Mouse (Mus musculus): Measurements from ENCODE around the gene Kctd20. TPM values are rescaled to one million over a fixed set of nuclear protein-coding genes. Genes with fewer than 3 reads are reported as not detected.

Kctd20 gene
- total and polyA plus RNA-seq, 3 experiments, result 23.8 to 55.8 (median 55.7) TPM

DNA sequence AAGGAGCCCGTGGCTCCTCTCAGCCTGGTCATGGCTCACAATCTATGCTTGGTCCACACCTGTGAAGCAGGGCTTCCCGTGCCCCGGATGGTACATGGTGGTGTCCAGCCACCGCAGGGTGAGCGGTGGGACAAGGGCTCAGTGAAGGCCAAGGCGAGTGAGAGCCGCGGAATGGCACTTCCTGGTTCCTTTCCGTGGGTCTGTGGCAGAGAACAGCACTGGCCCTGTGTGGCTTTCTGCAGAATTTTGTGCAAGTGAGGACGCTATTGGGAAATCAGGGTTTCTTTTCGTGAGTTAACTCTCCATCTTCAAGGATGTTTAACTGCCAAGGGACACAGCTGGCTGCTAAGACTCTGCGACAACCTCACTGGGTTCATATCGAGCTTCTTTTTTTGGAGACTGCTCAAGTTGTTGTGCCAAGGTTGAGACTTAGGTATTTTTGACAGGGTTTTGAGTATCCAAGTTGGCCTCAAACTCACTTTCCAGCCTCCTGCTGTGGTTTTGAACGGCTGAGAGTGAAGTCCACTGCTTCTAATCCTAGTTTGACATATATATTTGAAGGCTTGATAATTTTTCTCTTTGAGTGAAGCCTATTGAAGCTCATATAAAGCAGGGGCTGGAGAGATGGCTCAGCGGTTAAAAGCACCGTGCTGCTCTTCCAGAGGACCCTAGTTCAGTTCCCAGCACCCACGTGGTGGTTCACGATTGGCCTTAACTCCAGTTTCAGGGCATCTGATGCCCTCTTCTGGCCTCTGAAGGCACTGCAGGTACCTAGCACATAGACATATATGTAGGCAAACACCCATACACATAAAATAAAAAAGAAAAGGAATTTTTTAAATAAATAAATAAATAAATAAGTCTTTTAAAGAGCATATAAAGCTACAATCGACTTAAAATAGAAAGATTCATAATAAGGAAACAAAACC is 4.5 kb upstream of the Kctd20 start:
- no peak overlapping the region for H3K4me3 ChIP-seq
- DNase-seq, result no peak
- no peak overlapping the region for H3K27ac ChIP-seq
- H3K36me3 ChIP-seq (ENCODE audit: control insufficient read depth, insufficient read depth, low read length), result no peaks in the 10 kb centered on the region
- peaks cover 3% of the 10 kb centered on the region; the same call in 1 of the 2 replicates for H3K4me1 ChIP-seq (ENCODE audit: control insufficient read depth, insufficient read depth, low read length)
- WGBS, result 87% methylated on average over 19 of the region's 19 CpGs
- no peak overlapping the region for H3K9ac ChIP-seq (ENCODE audit: low read depth, low read length)
- intact Hi-C loops (cut with DNase I), result no loop called here
- no peaks in the 10 kb centered on the region for H3K79me2 ChIP-seq (replicated peaks; ENCODE audit: control insufficient read depth, insufficient read depth, low read length)
- TF ChIP-seq EP300 (IDR thresholded peaks at IDR 0.05; ENCODE audit: insufficient read depth, low read depth, low read length), result no peak
- peak; percentile 39 for TF ChIP-seq CTCF (IDR thresholded peaks at IDR 0.05)
- no peak for TF ChIP-seq POLR2A (IDR thresholded peaks at IDR 0.05; ENCODE audit: insufficient read depth, low read depth, low read length)
- H3K27me3 ChIP-seq (ENCODE audit: control insufficient read depth, insufficient read depth, low read length), result no peaks in the 10 kb centered on the region

DNA sequence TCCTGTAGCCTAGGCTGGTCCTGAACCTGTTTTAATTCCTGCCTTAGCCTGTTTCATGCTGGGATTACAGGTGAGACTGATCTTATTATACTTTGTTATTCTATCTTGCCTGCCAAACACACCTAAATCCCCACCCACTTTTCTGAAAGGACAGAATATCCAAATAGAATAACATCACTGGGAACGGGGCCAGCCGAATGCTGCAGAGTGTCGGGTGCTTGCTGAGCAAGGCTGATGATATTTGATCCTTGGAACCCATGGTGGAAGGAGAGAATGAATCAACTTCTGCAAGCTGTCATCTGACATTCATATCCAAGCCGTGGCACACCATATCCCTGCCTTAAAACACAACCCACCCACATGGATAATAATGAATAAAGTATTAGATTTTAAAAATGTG is 3.1 kb upstream of the Kctd20 start:
- no peak for TF ChIP-seq CTCF (IDR thresholded peaks at IDR 0.05)
- no peak for TF ChIP-seq EP300 (IDR thresholded peaks at IDR 0.05; ENCODE audit: insufficient read depth, low read depth, low read length)
- no peak for TF ChIP-seq POLR2A (IDR thresholded peaks at IDR 0.05; ENCODE audit: insufficient read depth, low read depth, low read length)
- Histone ChIP-seq H3K36me3 (ENCODE audit: control insufficient read depth, insufficient read depth, low read length) (peaks cover under 1% of the 10 kb centered on the region; the same call in 1 of the 2 replicates), H3K27me3 (ENCODE audit: control insufficient read depth, insufficient read depth, low read length) (no peaks in the 10 kb centered on the region), H3K79me2 (replicated peaks; ENCODE audit: control insufficient read depth, insufficient read depth, low read length) (peaks cover under 1% of the 10 kb centered on the region; the same call in 1 of the 2 replicates), H3K27ac (no peak overlapping the region), H3K4me1 (ENCODE audit: control insufficient read depth, insufficient read depth, low read length) (peaks cover 6% of the 10 kb centered on the region), H3K9ac (ENCODE audit: low read depth, low read length) (no peak overlapping the region), H3K4me3 (no peak overlapping the region)
- intact Hi-C loops (cut with DNase I), result no loop called here
- no peak for DNase-seq
- 50% methylated on average over 4 of the region's 4 CpGs for WGBS

- peaks cover 11% of the 10 kb centered on the region for H3K79me2 ChIP-seq (replicated peaks; ENCODE audit: control insufficient read depth, insufficient read depth, low read length)
- no peak overlapping the region for H3K27ac ChIP-seq
- H3K4me3 ChIP-seq, result no peak overlapping the region
- peaks cover 8% of the 10 kb centered on the region; the same call in 1 of the 2 replicates for H3K36me3 ChIP-seq (ENCODE audit: control insufficient read depth, insufficient read depth, low read length)
- DNase-seq, result no peak
- no peak overlapping the region for H3K9ac ChIP-seq (ENCODE audit: low read depth, low read length)
- H3K27me3 ChIP-seq (ENCODE audit: control insufficient read depth, insufficient read depth, low read length), result no peaks in the 10 kb centered on the region
- 65% methylated on average over 4 of the region's 4 CpGs for WGBS
- intact Hi-C loops (cut with DNase I), result loop anchor here (5.0 kb wide), 1 partner anchor 57 kb away; the partner anchor contains the start of gene Stk38
- TF ChIP-seq POLR2A (IDR thresholded peaks at IDR 0.05; ENCODE audit: insufficient read depth, low read depth, low read length) (no peak), EP300 (IDR thresholded peaks at IDR 0.05; ENCODE audit: insufficient read depth, low read depth, low read length) (no peak), CTCF (IDR thresholded peaks at IDR 0.05) (no peak)
- peaks cover 13% of the 10 kb centered on the region for H3K4me1 ChIP-seq (ENCODE audit: control insufficient read depth, insufficient read depth, low read length)
Observed at GRCm38 (mm10) chr17:28950751-28951150, 999 bp upstream of the Kctd20 start.

DNA sequence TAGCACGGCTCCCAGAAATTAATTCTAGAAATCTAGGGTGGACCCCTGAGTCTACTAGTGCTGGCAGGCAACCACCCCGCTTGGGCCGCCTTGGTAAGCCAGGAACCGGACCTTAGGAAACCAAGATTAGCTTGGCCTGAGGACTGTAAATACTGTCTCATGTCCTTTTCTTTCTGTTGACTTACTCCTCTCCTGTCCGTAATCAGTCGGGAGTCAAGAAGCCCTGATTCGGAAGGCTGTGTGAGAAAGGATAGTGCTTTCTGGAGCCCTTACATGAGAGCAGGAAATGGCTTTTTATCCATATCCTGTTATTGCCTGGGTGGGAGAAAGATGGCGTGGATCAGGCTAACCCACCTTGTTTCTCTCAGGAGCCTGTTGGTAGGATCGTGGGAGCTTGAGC is 1.5 kb downstream of the Kctd20 start:
- Histone ChIP-seq H3K27me3 (ENCODE audit: control insufficient read depth, insufficient read depth, low read length) (no peaks in the 10 kb centered on the region), H3K4me3 (peak overlapping the region; percentile 78), H3K9ac (ENCODE audit: low read depth, low read length) (peak overlapping the region; percentile 37), H3K4me1 (ENCODE audit: control insufficient read depth, insufficient read depth, low read length) (peaks cover 13% of the 10 kb centered on the region), H3K79me2 (replicated peaks; ENCODE audit: control insufficient read depth, insufficient read depth, low read length) (peaks cover 20% of the 10 kb centered on the region), H3K36me3 (ENCODE audit: control insufficient read depth, insufficient read depth, low read length) (peaks cover 8% of the 10 kb centered on the region; the same call in 1 of the 2 replicates), H3K27ac (peak overlapping the region; percentile 97)
- TF ChIP-seq EP300 (IDR thresholded peaks at IDR 0.05; ENCODE audit: insufficient read depth, low read depth, low read length) (no peak), POLR2A (IDR thresholded peaks at IDR 0.05; ENCODE audit: insufficient read depth, low read depth, low read length) (no peak)
- peak; percentile 30 to 46 for DNase-seq
- 2% methylated on average over 9 of the region's 9 CpGs for WGBS
- intact Hi-C loops (cut with DNase I), result loop anchor here (5.0 kb wide), 1 partner anchor 54 kb away; the partner anchor contains the start of gene Stk38

DNA sequence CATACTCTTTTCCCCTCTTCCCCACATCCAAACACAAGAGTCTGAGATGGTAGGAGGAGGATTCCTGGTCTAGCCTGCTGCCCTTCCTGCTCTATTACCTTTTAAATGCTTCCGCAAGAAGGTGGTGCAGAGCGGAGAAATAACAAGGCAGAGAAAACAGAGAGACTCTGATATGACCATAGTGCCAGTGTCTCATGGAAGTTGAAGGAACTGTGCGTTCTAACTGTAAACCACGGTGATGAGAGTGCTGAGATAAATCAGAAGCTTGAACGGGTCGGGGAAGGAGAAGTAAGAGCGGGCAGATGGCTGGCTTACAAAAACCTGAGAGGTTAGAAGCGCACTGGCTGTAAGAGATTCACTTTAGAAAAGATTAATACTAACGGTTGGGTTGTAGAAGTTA is 2.7 kb downstream of the Kctd20 start:
- no peak for TF ChIP-seq POLR2A (IDR thresholded peaks at IDR 0.05; ENCODE audit: insufficient read depth, low read depth, low read length)
- no peak for TF ChIP-seq CTCF (IDR thresholded peaks at IDR 0.05)
- no peak for TF ChIP-seq EP300 (IDR thresholded peaks at IDR 0.05; ENCODE audit: insufficient read depth, low read depth, low read length)
- H3K4me1 ChIP-seq (ENCODE audit: control insufficient read depth, insufficient read depth, low read length), result peaks cover 13% of the 10 kb centered on the region
- DNase-seq, result no peak
- intact Hi-C loops (cut with DNase I), result loop anchor here (5.0 kb wide), 1 partner anchor 53 kb away; the partner anchor contains the start of gene Stk38
- no peak overlapping the region for H3K9ac ChIP-seq (ENCODE audit: low read depth, low read length)
- WGBS, result 91% methylated on average over 9 of the region's 9 CpGs
- H3K79me2 ChIP-seq (replicated peaks; ENCODE audit: control insufficient read depth, insufficient read depth, low read length), result peaks cover 21% of the 10 kb centered on the region
- peaks cover 8% of the 10 kb centered on the region; the same call in 1 of the 2 replicates for H3K36me3 ChIP-seq (ENCODE audit: control insufficient read depth, insufficient read depth, low read length)
- no peak overlapping the region for H3K27ac ChIP-seq
- no peaks in the 10 kb centered on the region for H3K27me3 ChIP-seq (ENCODE audit: control insufficient read depth, insufficient read depth, low read length)
- no peak overlapping the region for H3K4me3 ChIP-seq

- H3K79me2 ChIP-seq (replicated peaks; ENCODE audit: control insufficient read depth, insufficient read depth, low read length), result peaks cover 15% of the 10 kb centered on the region
- no peak overlapping the region for H3K9ac ChIP-seq (ENCODE audit: low read depth, low read length)
- no peaks in the 10 kb centered on the region for H3K27me3 ChIP-seq (ENCODE audit: control insufficient read depth, insufficient read depth, low read length)
- intact Hi-C loops (cut with DNase I), result no loop called here
- H3K4me3 ChIP-seq, result no peak overlapping the region
- no peak for DNase-seq
- H3K27ac ChIP-seq, result no peak overlapping the region
- no peaks in the 10 kb centered on the region; the same call in none of the 2 replicates for H3K4me1 ChIP-seq (ENCODE audit: control insufficient read depth, insufficient read depth, low read length)
- WGBS, result 60% methylated on average over 10 of the region's 10 CpGs
- no peaks in the 10 kb centered on the region for H3K36me3 ChIP-seq (ENCODE audit: control insufficient read depth, insufficient read depth, low read length)
- TF ChIP-seq CTCF (IDR thresholded peaks at IDR 0.05), result peak; percentile 31
- no peak for TF ChIP-seq POLR2A (IDR thresholded peaks at IDR 0.05; ENCODE audit: insufficient read depth, low read depth, low read length)
Observed at GRCm38 (mm10) chr17:28960597-28960996, 8.8 kb downstream of the Kctd20 start.
